ENCODE assay signal across 7 mouse cellular contexts in the genomic region with DNA sequence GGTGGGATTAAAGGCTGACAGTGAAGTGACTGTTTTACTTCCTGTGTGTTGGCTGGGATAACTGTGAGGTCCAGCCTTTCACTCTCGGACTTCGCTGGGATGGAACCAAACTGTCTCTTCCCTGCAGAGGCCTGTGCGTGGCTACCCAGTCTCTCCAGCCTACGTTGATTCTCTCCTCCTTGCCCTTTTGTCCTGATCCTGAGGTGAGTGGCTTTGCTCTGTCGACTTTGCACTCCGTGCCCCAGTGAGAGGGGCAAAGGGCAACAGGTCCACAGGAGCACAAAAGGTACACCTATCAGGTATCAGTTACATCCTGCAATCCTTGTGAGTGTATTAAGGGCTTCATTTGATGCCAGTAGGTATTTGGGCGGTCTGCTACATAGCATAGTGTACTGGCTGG. TPM values are rescaled to one million over a fixed set of nuclear protein-coding genes. Genes with fewer than 3 reads are reported as not detected.
DNase-seq lines count a peak whose midpoint lies in the region; ATAC-seq and TF ChIP-seq lines count a peak whose summit lies in the region.

Gene Def8 (plus strand): TSS at position 87 of the 400 bp plus-strand sequence.

- peaks cover 5% of the 10 kb centered on the region; the same call in 1 of the 2 replicates for H3K36me3 ChIP-seq in ES-Bruce4 (ENCODE audit: control insufficient read depth, insufficient read depth, low read length, poor library complexity, severe bottlenecking)
- H3K36me3 ChIP-seq in hindbrain, postnatal 0 days (ENCODE audit: insufficient read depth, low read length): peaks cover 27% of the 10 kb centered on the region
- H3K36me3 ChIP-seq in liver, embryonic 12.5 days: peaks cover 6% of the 10 kb centered on the region; the same call in 1 of the 2 replicates

- TF ChIP-seq CTCF in ES-Bruce4 (IDR thresholded peaks at IDR 0.05; ENCODE audit: low read depth, low read length): no peak
- TF ChIP-seq CTCF in gastrocnemius, adult 2 months (IDR thresholded peaks at IDR 0.05): no peak
- TF ChIP-seq CTCF in hindbrain, postnatal 0 days (IDR thresholded peaks at IDR 0.05; ENCODE audit: low read depth): no peak

- H3K27ac ChIP-seq in ES-Bruce4 (ENCODE audit: insufficient read depth, low read length): no peak within 1 kb of the TSS
- H3K27ac ChIP-seq in gastrocnemius, adult 2 months: no peak within 1 kb of the TSS
- H3K27ac ChIP-seq in hindbrain, postnatal 0 days: peak within 1 kb of the TSS; percentile 15; the same call in 1 of the 2 replicates
- H3K27ac ChIP-seq in liver, embryonic 12.5 days: no peak within 1 kb of the TSS

- no peak for TF ChIP-seq EP300 in ES-Bruce4 (IDR thresholded peaks at IDR 0.05; ENCODE audit: insufficient read depth, low read depth, low read length)

- TF ChIP-seq POLR2A in ES-Bruce4 (IDR thresholded peaks at IDR 0.05; ENCODE audit: insufficient read depth, low read length): no peak

- WGBS in hindbrain, postnatal 0 days: 74% methylated on average over 7 of the region's 7 CpGs
- 67% methylated on average over 7 of the region's 7 CpGs for WGBS in liver, embryonic 12.5 days (ENCODE audit: insufficient replicate concordance)

- H3K27me3 ChIP-seq in ES-Bruce4 (ENCODE audit: control insufficient read depth, insufficient read depth, low read length, poor library complexity, severe bottlenecking): no peaks in the 10 kb centered on the region
- no peaks in the 10 kb centered on the region for H3K27me3 ChIP-seq in hindbrain, postnatal 0 days (ENCODE audit: insufficient read depth, low read length)
- peaks cover 12% of the 10 kb centered on the region for H3K27me3 ChIP-seq in liver, embryonic 12.5 days (replicated peaks)

- ATAC-seq in hindbrain, postnatal 0 days: no peak
- no peak for ATAC-seq in liver, embryonic 12.5 days
- no peak for ATAC-seq in CD4-positive, CD25-positive, alpha-beta regulatory T cell, adult 4 months

- peak within 1 kb of the TSS; percentile 44 for H3K4me2 ChIP-seq in hindbrain, postnatal 0 days (ENCODE audit: low read depth, low read length)
- peak within 1 kb of the TSS; percentile 70 for H3K4me2 ChIP-seq in liver, embryonic 12.5 days

- peak within 1 kb of the TSS; percentile 51; the same call in 1 of the 2 replicates for H3K9ac ChIP-seq in ES-Bruce4 (ENCODE audit: low read depth, poor library complexity, severe bottlenecking)
- H3K9ac ChIP-seq in hindbrain, postnatal 0 days (replicated peaks; ENCODE audit: low read length): no peak within 1 kb of the TSS
- H3K9ac ChIP-seq in liver, embryonic 12.5 days: no peak within 1 kb of the TSS

- no peak for DNase-seq in adrenal gland, adult 2 months
- peak; percentile 3 for DNase-seq in gastrocnemius, adult 2 months
- no peak for DNase-seq in hindbrain, postnatal 0 days (ENCODE audit: low spot score)
- no peak for DNase-seq in urinary bladder, postnatal 25 days (ENCODE audit: low spot score)

- H3K9me3 ChIP-seq in ES-Bruce4 (replicated peaks; ENCODE audit: control insufficient read depth, insufficient read depth, low read length, poor library complexity, severe bottlenecking): peaks cover 21% of the 10 kb centered on the region
- peaks cover 13% of the 10 kb centered on the region for H3K9me3 ChIP-seq in hindbrain, postnatal 0 days (ENCODE audit: low read length)
- peaks cover 23% of the 10 kb centered on the region for H3K9me3 ChIP-seq in liver, embryonic 12.5 days (replicated peaks)

- H3K4me3 ChIP-seq in ES-Bruce4 (ENCODE audit: low read depth, low read length): no peak within 1 kb of the TSS
- H3K4me3 ChIP-seq in gastrocnemius, adult 2 months: peak within 1 kb of the TSS; percentile 59
- H3K4me3 ChIP-seq in hindbrain, postnatal 0 days (ENCODE audit: low read length): 0 out of 2 replicates have a peak within 1 kb of the TSS, but pooled peaks have one; percentile 3
- peak within 1 kb of the TSS; percentile 40 for H3K4me3 ChIP-seq in liver, embryonic 12.5 days

- intact Hi-C loops in gastrocnemius, adult 2 months (cut with DNase I): no loop called here

- H3K4me1 ChIP-seq in ES-Bruce4 (ENCODE audit: control insufficient read depth, insufficient read depth, low read length): no peaks in the 10 kb centered on the region
- no peaks in the 10 kb centered on the region for H3K4me1 ChIP-seq in hindbrain, postnatal 0 days (ENCODE audit: insufficient read depth, low read length)
- peaks cover 16% of the 10 kb centered on the region for H3K4me1 ChIP-seq in liver, embryonic 12.5 days

RNA-seq across cellular contexts. Expression of gene Def8, which starts in this region (rescaled TPM):
- polyA plus RNA-seq in ES-Bruce4 (2011; ENCODE audit: insufficient read depth, insufficient read length, low read depth, missing spikeins): 76.6 and 81.6 TPM in 2 replicates
- total RNA-seq in adrenal gland, adult 2 months (2021): 10 to 100 TPM; 26.0 to 31.7 TPM
- polyA plus RNA-seq in adrenal gland, adult 2 months (2012; rRNA removed): 24.0 and 24.6 TPM in 2 replicates
- total RNA-seq in gastrocnemius, adult 2 months (2021): 10 to 100 TPM; 38.5 to 39.1 TPM
- 46.3 and 62.7 TPM in 2 replicates for total RNA-seq in hindbrain, postnatal 0 days (2014; rRNA removed)
- 37.9 and 38.8 TPM in 2 replicates for polyA plus RNA-seq in hindbrain, postnatal 0 days (2015; fragmentation: Nextera tagmentation; extraction: Ambion mirVana)
- 17.2 and 18.4 TPM in 2 replicates for polyA plus RNA-seq in liver, embryonic 12.5 days (2016; fragmentation: Nextera tagmentation; extraction: Ambion mirVana)
- polyA plus RNA-seq in CD4-positive, CD25-positive, alpha-beta regulatory T cell, adult 4 months (2017; shearing (Covaris generic)): 10 to 100 TPM in 1 of 2 experiments, 1 to 10 TPM in 1; 6.9 to 14.2 TPM
